Mouse (Mus musculus) Muller cell, postnatal 12 days (primary cell): ENCODE data around the gene Rdh8.
A peak's percentile ranks its signal among the peaks of the same experiment; 100 is the strongest.

Source experiments
- DNase-seq: peaks from one replicate; pipeline ENCODE4 v3.0.0-alpha.2; 2015; ENCODE audit errors: inconsistent ontology term

Gene Rdh8

GRCm38 (mm10) chr9:20818236-20818635, at the start of gene Rdh8:
TSS of gene Rdh8 (plus strand) at chr9:20818503.
- no peak for DNase-seq

GRCm38 (mm10) chr9:20781286-20781685, 37.0 kb upstream of the Rdh8 start:
- DNase-seq: no peak

- DNase-seq: no peak
Observed at GRCm38 (mm10) chr9:20785055-20785454, 33.2 kb upstream of the Rdh8 start.

- no peak for DNase-seq
Observed at GRCm38 (mm10) chr9:20787992-20788391, 30.3 kb upstream of the Rdh8 start.

GRCm38 (mm10) chr9:20789651-20790050, 28.7 kb upstream of the Rdh8 start:
- DNase-seq: no peak

GRCm38 (mm10) chr9:20790345-20790744, 28.0 kb upstream of the Rdh8 start:
- DNase-seq: no peak

GRCm38 (mm10) chr9:20794108-20794806, 24.0 kb upstream of the Rdh8 start:
- peak; percentile 92 for DNase-seq

- DNase-seq: peak; percentile 12
Observed at GRCm38 (mm10) chr9:20804266-20805158, 13.8 kb upstream of the Rdh8 start.

- no peak for DNase-seq
Observed at GRCm38 (mm10) chr9:20805159-20805495, 13.2 kb upstream of the Rdh8 start.

- DNase-seq: no peak
Observed at GRCm38 (mm10) chr9:20805706-20806105, 12.6 kb upstream of the Rdh8 start.

GRCm38 (mm10) chr9:20810271-20810670, 8.0 kb upstream of the Rdh8 start:
- DNase-seq: peak; percentile 37

- DNase-seq: no peak
Observed at GRCm38 (mm10) chr9:20810773-20811172, 7.5 kb upstream of the Rdh8 start.

- peak; percentile 59 for DNase-seq
Observed at GRCm38 (mm10) chr9:20812537-20813271, 5.6 kb upstream of the Rdh8 start.

- peak; percentile 77 for DNase-seq
Observed at GRCm38 (mm10) chr9:20814521-20815272, 3.6 kb upstream of the Rdh8 start, which contains the start of gene Col5a3. TSS of gene Col5a3 (minus strand) at chr9:20815067.

GRCm38 (mm10) chr9:20820001-20820400, 1.7 kb downstream of the Rdh8 start:
- DNase-seq: no peak

GRCm38 (mm10) chr9:20822821-20823220, 4.5 kb downstream of the Rdh8 start:
- DNase-seq: no peak

- DNase-seq: peak; percentile 58
Observed at GRCm38 (mm10) chr9:20825781-20826180, 7.5 kb downstream of the Rdh8 start.

GRCm38 (mm10) chr9:20828127-20828526, 9.8 kb downstream of the Rdh8 start:
- no peak for DNase-seq

- peak; percentile 98 for DNase-seq
Observed at GRCm38 (mm10) chr9:20830901-20831643, 12.8 kb downstream of the Rdh8 start.

- DNase-seq: no peak
Observed at GRCm38 (mm10) chr9:20834881-20835280, 16.6 kb downstream of the Rdh8 start.
